Mouse (Mus musculus): ENCODE measurements around the gene Bcar3.
A peak's percentile ranks its signal among the peaks of the same experiment; 100 is the strongest.

Gene Bcar3

DNA sequence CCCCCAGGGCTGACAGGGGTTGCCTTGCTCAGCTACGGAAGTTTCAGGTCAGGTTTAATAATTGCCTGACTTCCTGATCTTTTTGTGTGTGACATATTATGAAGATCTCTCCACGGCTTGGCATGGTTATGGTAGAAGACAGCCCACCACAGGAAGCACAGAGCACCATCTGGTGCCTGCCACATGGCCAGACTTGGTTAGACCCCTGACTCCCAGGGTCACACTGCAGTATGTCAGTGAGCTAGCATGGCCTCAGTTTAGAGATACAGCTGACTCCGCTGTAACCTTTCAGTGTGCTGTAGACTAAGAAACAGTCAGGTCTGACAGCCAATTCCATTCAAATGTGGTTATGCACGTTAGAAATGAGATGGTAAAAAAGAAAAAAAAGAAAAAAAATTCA lies 223.8 kb downstream of the Bcar3 start:
- DNase-seq, result no peak

GRCm38 (mm10) chr3:122518231-122518736 lies 224.3 kb downstream of the Bcar3 start:
- DNase-seq, result no peak

GRCm38 (mm10) chr3:122519082-122519481 lies 225.1 kb downstream of the Bcar3 start:
- no peak for DNase-seq

DNA sequence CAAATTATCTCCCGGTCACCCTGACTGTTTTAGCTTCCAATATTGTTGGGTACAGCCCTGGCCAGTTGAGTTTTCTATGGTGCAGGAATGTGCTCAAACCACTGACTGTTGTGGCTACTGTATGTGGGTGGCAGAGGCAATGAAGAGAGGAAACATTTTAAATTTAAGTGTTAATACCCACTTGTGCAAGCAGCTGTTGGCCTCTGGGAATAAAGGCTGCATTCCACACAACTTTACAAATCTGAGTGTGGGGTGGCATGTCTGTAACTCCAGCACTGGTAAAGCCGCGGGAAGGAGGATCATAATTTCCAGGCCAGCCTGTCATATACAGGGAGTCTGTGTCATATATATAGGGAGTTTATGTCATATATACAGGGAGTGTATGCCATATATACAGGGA lies 226.4 kb downstream of the Bcar3 start:
- DNase-seq, result no peak

DNA sequence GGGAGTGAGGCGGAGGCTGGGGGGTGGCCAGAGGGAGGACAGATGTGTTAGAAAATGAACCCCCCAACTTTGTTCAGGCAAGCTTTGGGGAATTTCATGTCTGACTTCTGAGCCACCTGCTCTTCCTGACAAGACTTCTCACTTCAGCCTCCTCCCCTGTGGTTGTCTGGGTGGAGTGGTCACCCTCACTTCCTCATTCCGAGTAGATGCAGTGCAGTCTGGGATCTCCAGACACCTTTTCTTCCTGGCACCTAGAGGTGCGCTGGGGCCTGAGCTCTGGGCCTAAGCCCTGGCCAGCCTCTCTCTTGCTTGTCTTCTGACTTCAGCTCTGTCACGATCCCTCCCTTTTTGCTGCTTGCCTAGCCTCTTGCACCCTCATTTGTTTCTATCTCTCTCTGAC lies 226.9 kb downstream of the Bcar3 start:
- DNase-seq, result no peak

- DNase-seq, result no peak
Observed at GRCm38 (mm10) chr3:122521294-122521693, 227.4 kb downstream of the Bcar3 start.

GRCm38 (mm10) chr3:122528477-122528876 lies 234.5 kb downstream of the Bcar3 start:
- DNase-seq, result no peak

DNA sequence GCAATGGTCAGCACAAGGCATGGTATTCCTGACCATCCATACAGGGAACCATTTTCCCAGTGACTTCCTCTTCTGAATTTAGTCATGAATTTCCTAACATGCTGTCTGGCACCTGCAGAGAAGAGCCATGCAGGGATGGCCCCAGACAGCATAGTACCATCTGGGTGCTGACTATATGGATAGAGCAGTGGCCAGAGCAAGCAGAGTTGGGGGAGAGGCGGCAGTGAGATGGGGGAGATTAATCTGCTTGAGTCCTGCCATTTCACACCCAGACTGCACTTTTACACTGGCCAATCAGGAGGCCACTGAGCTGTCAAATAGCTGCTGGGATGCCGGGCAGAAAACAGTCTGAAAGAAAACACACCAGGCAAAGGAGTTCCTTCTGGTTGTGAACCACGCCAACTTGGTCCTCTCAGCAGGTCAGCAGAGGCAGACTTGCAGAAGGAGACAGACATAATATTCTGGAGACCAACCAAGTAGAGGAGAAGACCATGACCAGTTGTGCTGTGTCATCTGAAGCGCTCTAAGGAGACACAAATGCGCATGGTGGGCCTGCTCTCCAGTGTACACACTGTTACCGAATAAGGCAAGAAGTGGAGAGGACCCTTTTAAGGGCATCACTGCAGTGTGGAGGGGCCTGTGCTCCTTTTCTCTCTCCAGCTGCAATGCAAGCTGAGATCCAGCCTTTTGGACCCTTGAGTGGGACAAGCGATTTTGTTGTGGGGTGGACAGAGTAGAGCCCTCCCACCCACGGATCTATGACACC lies 242.2 kb downstream of the Bcar3 start:
- no peak for DNase-seq

- peak; percentile 78 for DNase-seq
Observed at GRCm38 (mm10) chr3:122538851-122539250, 244.9 kb downstream of the Bcar3 start.

DNA sequence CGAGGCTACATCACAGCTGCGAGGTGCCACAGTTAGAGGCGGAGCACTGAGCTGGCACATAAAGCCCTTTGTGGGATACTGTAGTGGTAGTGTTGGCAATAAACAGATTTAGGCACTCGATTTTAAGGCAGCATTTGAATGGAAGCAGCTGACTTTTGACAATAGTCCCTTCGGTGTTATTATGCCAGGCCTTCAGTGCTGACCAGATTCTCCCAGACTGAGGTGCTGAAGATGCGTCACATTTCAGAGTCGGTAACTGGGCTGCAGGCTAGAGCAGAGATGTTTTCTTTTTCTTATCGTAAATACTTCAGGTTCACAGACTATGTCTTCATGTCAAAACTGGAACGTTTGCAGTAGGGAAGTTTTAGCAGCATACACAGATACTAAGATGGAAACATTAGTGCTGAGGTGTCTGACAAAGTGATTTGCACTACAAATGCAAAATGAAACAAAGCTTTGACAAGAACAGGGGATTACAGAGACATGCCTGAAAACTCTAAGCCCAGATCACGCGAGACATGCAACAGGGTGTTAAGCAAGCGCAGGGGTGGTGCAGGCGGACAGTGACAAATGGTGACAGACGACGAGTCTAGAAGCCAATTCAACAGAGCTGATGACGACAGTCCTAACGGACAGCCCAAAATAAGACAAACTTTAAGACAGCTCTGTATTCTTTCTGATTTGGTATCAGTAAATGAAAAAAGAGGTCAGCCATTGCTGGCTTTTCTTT lies 246.2 kb downstream of the Bcar3 start:
- no peak for DNase-seq

DNA sequence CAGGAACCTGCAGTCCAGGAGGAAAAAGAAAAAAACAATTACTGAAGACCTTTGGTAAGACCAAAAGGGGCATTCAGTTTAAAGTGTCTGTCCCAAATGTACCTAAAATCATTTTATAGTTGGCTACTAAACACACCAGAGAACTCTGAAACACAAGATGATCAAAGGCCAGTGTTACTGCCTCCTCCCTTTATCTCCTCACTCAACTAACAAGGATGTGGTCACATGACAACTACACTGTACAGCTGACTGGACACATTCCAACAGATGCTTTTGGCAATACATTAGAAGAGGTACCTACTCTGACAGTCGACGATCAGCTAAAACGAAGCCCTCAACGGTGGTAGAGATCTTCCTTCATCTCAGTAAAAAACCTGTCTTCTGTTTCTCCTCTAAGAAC lies 247.0 kb downstream of the Bcar3 start:
- DNase-seq, result peak; percentile 33

DNA sequence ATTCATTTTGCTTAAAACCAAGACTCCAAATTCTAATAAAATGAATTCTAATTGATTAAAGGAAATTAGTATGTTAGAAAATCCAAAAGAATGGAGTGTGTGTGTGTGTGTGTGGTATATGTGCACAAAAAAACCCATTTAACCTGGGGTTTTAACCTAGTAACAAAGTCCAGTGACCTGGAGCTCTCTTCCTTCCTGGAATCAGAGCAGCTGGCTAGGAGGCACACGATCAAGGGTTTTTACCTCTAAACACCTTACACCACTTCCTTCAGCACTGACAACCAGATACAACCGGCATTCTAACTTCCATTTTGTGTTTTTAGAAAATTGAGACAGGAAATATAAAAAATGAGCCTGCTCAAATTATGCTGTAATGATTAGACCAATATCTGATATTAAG lies 251.4 kb downstream of the Bcar3 start:
- peak; percentile 46 for DNase-seq

- no peak for DNase-seq
Observed at GRCm38 (mm10) chr3:122547469-122547868, 253.5 kb downstream of the Bcar3 start.

DNA sequence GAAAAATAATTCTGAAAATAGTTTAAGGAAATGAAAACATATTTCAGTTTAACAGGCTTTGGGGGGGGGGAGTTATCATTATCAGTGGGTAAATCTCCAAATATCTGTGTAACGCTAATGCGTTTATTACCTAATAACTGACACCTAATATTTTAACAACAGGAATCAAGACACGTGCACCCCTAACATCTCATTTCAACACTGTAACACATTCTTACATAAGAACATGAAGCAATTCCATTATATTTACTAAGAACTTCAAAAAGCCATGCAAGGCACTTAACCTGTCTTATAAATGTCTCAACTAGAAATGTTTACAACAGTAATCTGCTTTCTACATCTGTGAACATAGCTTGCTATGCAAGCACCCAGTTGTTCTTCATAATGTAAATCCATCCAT lies 257.2 kb downstream of the Bcar3 start:
- no peak for DNase-seq

- DNase-seq, result no peak
Observed at GRCm38 (mm10) chr3:122557766-122558165, 263.8 kb downstream of the Bcar3 start.

DNA sequence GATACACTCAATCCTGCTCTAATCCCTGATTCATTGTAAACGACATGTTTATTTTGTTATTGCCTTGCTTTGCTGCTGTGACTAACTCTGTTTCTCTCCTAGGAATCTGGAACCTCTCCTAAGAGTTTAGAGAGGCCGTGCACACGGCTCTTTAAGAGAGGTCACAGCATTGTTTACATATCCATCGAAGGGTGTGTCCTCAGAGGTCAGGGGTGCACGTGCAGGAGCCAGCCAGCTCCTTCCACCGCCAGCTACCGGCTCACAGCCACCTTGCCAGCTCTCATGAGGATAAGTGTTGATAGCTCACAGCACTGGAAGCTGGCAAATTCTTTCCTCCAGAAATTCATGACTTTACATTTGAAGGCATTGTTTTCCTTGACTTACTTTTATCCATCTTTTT lies 271.3 kb downstream of the Bcar3 start:
- DNase-seq, result no peak

DNA sequence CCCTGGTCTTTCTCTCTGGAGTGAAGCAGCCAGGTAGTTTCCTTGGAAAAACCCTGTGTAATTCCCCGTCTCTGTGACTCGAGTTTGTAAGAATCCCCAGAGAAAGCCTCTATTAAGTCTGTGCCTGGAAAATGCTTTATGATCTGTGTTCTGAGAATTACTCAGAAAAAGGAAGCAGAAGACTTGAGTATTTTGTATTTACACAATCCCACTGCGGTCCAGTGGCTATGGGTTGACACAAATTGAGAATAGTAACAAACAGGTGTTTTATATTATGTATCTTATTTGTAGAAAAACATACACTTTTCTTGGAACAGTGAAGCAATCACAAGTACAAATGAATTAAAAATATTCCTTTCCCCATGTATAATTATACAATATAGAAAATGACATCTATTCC lies 272.2 kb downstream of the Bcar3 start:
- no peak for DNase-seq

DNA sequence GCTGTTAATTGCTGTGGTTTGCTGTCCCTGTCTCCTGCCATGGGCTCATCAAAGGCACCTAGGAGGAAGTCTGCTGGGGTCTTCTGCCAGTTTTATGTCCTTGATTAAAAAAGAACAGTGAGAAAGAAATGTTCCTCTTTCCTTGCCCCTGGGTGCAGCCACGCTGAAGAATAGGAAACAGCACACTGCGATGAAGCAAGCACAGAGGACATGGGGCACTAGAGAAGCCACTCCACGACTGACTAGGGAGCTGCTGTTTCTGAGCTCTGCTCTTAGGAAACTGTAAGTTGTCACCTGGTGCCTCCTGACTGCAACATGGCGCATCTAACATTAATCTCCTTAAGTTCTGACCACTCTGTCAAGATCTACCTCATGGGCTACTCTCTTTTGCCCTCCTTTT lies 272.6 kb downstream of the Bcar3 start:
- DNase-seq, result no peak

- no peak for DNase-seq
Observed at GRCm38 (mm10) chr3:122573426-122574286, 279.7 kb downstream of the Bcar3 start.

GRCm38 (mm10) chr3:122574921-122575320 lies 281.0 kb downstream of the Bcar3 start:
- DNase-seq, result no peak

DNA sequence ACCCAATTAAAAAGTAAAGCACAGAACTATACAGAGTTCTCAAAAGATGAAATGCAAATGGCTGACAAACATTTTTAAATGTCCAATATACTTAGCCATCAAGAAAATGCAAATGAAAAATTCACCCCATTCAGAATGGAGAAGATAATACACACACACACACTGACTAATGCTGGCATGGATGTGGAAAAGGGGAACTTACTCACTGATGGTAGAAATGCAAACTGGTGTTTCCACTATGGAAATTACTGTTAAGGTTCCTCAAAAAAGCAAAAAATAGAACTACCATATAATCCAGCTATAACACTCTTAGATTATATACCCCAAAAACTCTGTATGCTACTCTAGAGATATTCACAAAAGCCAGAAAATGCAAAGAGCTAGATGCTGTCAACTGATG lies 283.4 kb downstream of the Bcar3 start:
- no peak for DNase-seq

All from kidney, adult 9 months (tissue).